Mouse (Mus musculus) intestine, embryonic 14.5 days (tissue): Measurements from ENCODE around the gene Arl3. TPM values are rescaled to one million over a fixed set of nuclear protein-coding genes. Genes with fewer than 3 reads are reported as not detected.

Experiments
- ATAC-seq: fragments of 200-750 bp; cut with Nextera tagmentation; replicated peaks from 2 replicates; pipeline ENCODE4 v1.8.0; 2017; ENCODE audit warnings: low read depth, moderate number of reproducible peaks, moderate TSS enrichment, moderate library complexity; ENCODE audit not compliant: low FRiP score, low TSS enrichment
- DNase-seq: peaks from one replicate; pipeline ENCODE4 v3.0.0-alpha.2; 2018; ENCODE audit warnings: low spot score
- H3K27ac ChIP-seq: fragments of 300-500 bp; sonication (generic); 2 replicates; pipeline ENCODE4 v1.5.1; 2014; ENCODE audit warnings: low read depth, mild to moderate bottlenecking, control low read depth
- H3K27me3 ChIP-seq: fragments of 300-500 bp; sonication (generic); replicated peaks from 2 replicates; pipeline ENCODE4 v1.6.1; 2014; ENCODE audit warnings: low read length, control low read depth; ENCODE audit not compliant: control insufficient read depth, insufficient read depth
- H3K36me3 ChIP-seq: fragments of 300-500 bp; sonication (generic); 2 replicates; pipeline ENCODE4 v1.6.1; 2014; ENCODE audit warnings: low read length, control low read depth; ENCODE audit not compliant: control insufficient read depth, insufficient read depth
- H3K4me1 ChIP-seq: fragments of 300-500 bp; sonication (generic); replicated peaks from 2 replicates; pipeline ENCODE4 v1.6.1; 2014; ENCODE audit warnings: low read length, control low read depth, mixed read lengths; ENCODE audit not compliant: control insufficient read depth, insufficient read depth
- H3K4me2 ChIP-seq: fragments of 300-500 bp; sonication (generic); 2 replicates; pipeline ENCODE4 v1.6.1; 2014; ENCODE audit warnings: low read length
- H3K4me3 ChIP-seq: fragments of 300-500 bp; sonication (generic); 2 replicates; pipeline ENCODE4 v1.5.1; 2014; ENCODE audit warnings: low read depth, low read length, control low read depth, mixed read lengths
- H3K9ac ChIP-seq: fragments of 300-500 bp; sonication (generic); 2 replicates; pipeline ENCODE4 v1.6.1; 2014; ENCODE audit warnings: mild to moderate bottlenecking, low read length
- H3K9me3 ChIP-seq: fragments of 300-500 bp; sonication (generic); 2 replicates; pipeline ENCODE4 v1.6.1; 2016; ENCODE audit warnings: low read length, control low read depth; ENCODE audit not compliant: control insufficient read depth
- WGBS: fragments of 180-500 bp; shearing (Covaris S2); extraction: QIAGEN DNeasy Blood & Tissue Kit; methylation state at CpG from one replicate; pipeline ENCODE4 v1.1.7; 2014; 5-methylcytosine and 5-hydroxymethylcytosine counted together
- polyA plus RNA-seq: library from polyadenylated mRNA; unstranded; fragments of >200 nt; fragmentation: Nextera tagmentation; extraction: Ambion mirVana; gene quantifications from 2 replicates; pipeline ENCODE4 v1.2.1, GENCODE M21; 2014

Arl3 gene
- 64.3 and 73.9 TPM in 2 replicates for polyA plus RNA-seq

GRCm38 (mm10) chr19:46572951-46573937 lies at the start of gene Arl3, which contains the start of gene Sfxn2:
TSS of gene Arl3 (minus strand) at chr19:46573198.
TSS of gene Sfxn2 (plus strand) at chr19:46573365.
- Histone ChIP-seq H3K4me3 (peak within 1 kb of the TSS; percentile 72), H3K9ac (peak within 1 kb of the TSS; percentile 62), H3K4me2 (peak within 1 kb of the TSS; percentile 67), H3K27ac (peak within 1 kb of the TSS; percentile 47), H3K27me3 (no peaks in the 10 kb centered on the region), H3K4me1 (peaks cover 19% of the 10 kb centered on the region), H3K36me3 (no peaks in the 10 kb centered on the region), H3K9me3 (no peaks in the 10 kb centered on the region)
- DNase-seq (peak; percentile 95), ATAC-seq (peak; percentile 95)
- WGBS, result under 1% methylated on average over 67 of the region's 67 CpGs

- DNase-seq, result no peak
- Histone ChIP-seq H3K4me3 (peak overlapping the region; percentile 37), H3K4me2 (peak overlapping the region; percentile 61), H3K4me1 (peaks cover 60% of the 10 kb centered on the region), H3K9me3 (no peaks in the 10 kb centered on the region), H3K27me3 (no peaks in the 10 kb centered on the region), H3K36me3 (peaks cover 6% of the 10 kb centered on the region; the same call in 1 of the 2 replicates), H3K9ac (peak overlapping the region; percentile 25; the same call in 1 of the 2 replicates), H3K27ac (peak overlapping the region; percentile 82)
- 26% methylated on average over 12 of the region's 12 CpGs for WGBS
- ATAC-seq, result no peak
Observed at GRCm38 (mm10) chr19:46622659-46623193, 49.7 kb upstream of the Arl3 start.

GRCm38 (mm10) chr19:46621236-46622183 lies 48.5 kb upstream of the Arl3 start:
- Histone ChIP-seq H3K9me3 (no peaks in the 10 kb centered on the region), H3K27me3 (no peaks in the 10 kb centered on the region), H3K9ac (no peak overlapping the region), H3K4me3 (no peak overlapping the region), H3K27ac (no peak overlapping the region), H3K4me1 (peaks cover 60% of the 10 kb centered on the region), H3K4me2 (no peak overlapping the region), H3K36me3 (peaks cover 6% of the 10 kb centered on the region; the same call in 1 of the 2 replicates)
- 73% methylated on average over 19 of the region's 19 CpGs for WGBS
- peak; percentile 46 for DNase-seq
- no peak; the same call in 1 of the 2 replicates for ATAC-seq

GRCm38 (mm10) chr19:46620016-46620808 lies 47.2 kb upstream of the Arl3 start:
- H3K36me3 ChIP-seq, result peaks cover 3% of the 10 kb centered on the region; the same call in 1 of the 2 replicates
- no peak overlapping the region for H3K4me2 ChIP-seq
- peaks cover 59% of the 10 kb centered on the region for H3K4me1 ChIP-seq
- no peaks in the 10 kb centered on the region for H3K27me3 ChIP-seq
- ATAC-seq, result no peak
- no peak for DNase-seq
- H3K9ac ChIP-seq, result no peak overlapping the region
- 65% methylated on average over 14 of the region's 14 CpGs for WGBS
- no peaks in the 10 kb centered on the region for H3K9me3 ChIP-seq
- H3K4me3 ChIP-seq, result no peak overlapping the region
- H3K27ac ChIP-seq, result 0 out of 2 replicates have a peak overlapping the region, but pooled peaks have one; percentile 35

GRCm38 (mm10) chr19:46619518-46619917 lies 46.5 kb upstream of the Arl3 start:
- Histone ChIP-seq H3K4me3 (no peak overlapping the region), H3K9ac (no peak overlapping the region), H3K36me3 (no peaks in the 10 kb centered on the region), H3K27ac (0 out of 2 replicates have a peak overlapping the region, but pooled peaks have one; percentile 35), H3K27me3 (no peaks in the 10 kb centered on the region), H3K9me3 (no peaks in the 10 kb centered on the region), H3K4me2 (no peak overlapping the region), H3K4me1 (peaks cover 52% of the 10 kb centered on the region)
- ATAC-seq, result no peak
- WGBS, result 91% methylated on average over 6 of the region's 6 CpGs
- no peak for DNase-seq

GRCm38 (mm10) chr19:46619001-46619400 lies 46.0 kb upstream of the Arl3 start:
- Histone ChIP-seq H3K9me3 (no peaks in the 10 kb centered on the region), H3K27me3 (no peaks in the 10 kb centered on the region), H3K4me2 (no peak overlapping the region), H3K9ac (no peak overlapping the region), H3K4me1 (peaks cover 49% of the 10 kb centered on the region), H3K27ac (peak overlapping the region; percentile 35; the same call in 1 of the 2 replicates), H3K36me3 (0 out of 2 replicates have a peak, but pooled peaks cover 3% of the 10 kb centered on the region), H3K4me3 (no peak overlapping the region)
- 53% methylated on average over 19 of the region's 19 CpGs for WGBS
- no peak for ATAC-seq
- no peak for DNase-seq

GRCm38 (mm10) chr19:46618322-46618721 lies 45.3 kb upstream of the Arl3 start:
- ATAC-seq (no peak), DNase-seq (no peak)
- Histone ChIP-seq H3K36me3 (peaks cover 10% of the 10 kb centered on the region; the same call in 1 of the 2 replicates), H3K27ac (no peak overlapping the region), H3K4me2 (no peak overlapping the region), H3K27me3 (no peaks in the 10 kb centered on the region), H3K4me1 (peaks cover 42% of the 10 kb centered on the region), H3K4me3 (no peak overlapping the region), H3K9me3 (no peaks in the 10 kb centered on the region), H3K9ac (no peak overlapping the region)
- WGBS, result 65% methylated on average over 9 of the region's 9 CpGs
